ENCODE assay signal across 1 mouse cellular context in the genomic region with DNA sequence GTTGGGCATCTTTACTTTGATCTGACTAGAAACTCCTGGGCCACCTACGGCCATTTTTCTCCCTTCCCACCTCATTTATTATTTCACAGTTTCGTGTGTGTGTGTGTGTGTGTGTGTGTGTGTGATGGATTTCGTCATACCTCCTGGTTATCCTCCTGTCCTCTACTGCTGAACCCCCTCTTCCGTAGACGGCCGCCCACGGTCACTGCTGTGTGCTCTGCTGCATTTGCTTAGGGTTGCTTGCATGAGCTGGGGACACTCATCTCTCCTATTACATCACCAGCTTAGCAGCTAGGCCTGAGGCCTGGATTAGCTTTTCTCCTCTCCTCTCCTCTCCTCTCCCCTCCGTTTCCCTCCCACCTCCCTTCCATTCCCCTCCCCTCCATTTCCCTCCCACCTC.
TF ChIP-seq lines count a peak whose summit lies in the region.

No protein-coding gene starts in this region.

TF ChIP-seq in CH12.LX, 34 proteins besides CTCF, POLR2A, EP300 and RAD21:
- TF ChIP-seq TCF12 (IDR thresholded peaks at IDR 0.05; ENCODE audit: low read depth, low read length): no peak
- TF ChIP-seq MAX (IDR thresholded peaks at IDR 0.05; ENCODE audit: low read length): no peak
- no peak for TF ChIP-seq MAFK (IDR thresholded peaks at IDR 0.05; ENCODE audit: insufficient replicate concordance, low read length)
- no peak for TF ChIP-seq PAX5 (IDR thresholded peaks at IDR 0.05; ENCODE audit: low read length)
- TF ChIP-seq ZMIZ1 (IDR thresholded peaks at IDR 0.05; ENCODE audit: low read depth, low read length): no peak
- no peak for TF ChIP-seq MAZ (IDR thresholded peaks at IDR 0.05; ENCODE audit: low read depth, low read length)
- TF ChIP-seq IRF4 (IDR thresholded peaks at IDR 0.05; ENCODE audit: low read depth, low read length): no peak
- TF ChIP-seq KAT2A (IDR thresholded peaks at IDR 0.05; ENCODE audit: insufficient replicate concordance, low read length): no peak
- TF ChIP-seq CHD1 (IDR thresholded peaks at IDR 0.05; ENCODE audit: low read depth, low read length): no peak
- no peak for TF ChIP-seq JUN (IDR thresholded peaks at IDR 0.05; ENCODE audit: insufficient read depth, low read depth, low read length)
